Mouse (Mus musculus) spleen, postnatal 14 days (tissue): ENCODE measurements around the gene Jag1.

Source experiments
- DNase-seq, 2 experiments: peaks; one replicate each; pipeline ENCODE4 v3.0.0; 2021 to 2022; ENCODE audit warnings: low spot score in 2 of 2

Jag1 gene

GRCm38 (mm10) chr2:137101074-137101473, 15.4 kb downstream of the Jag1 start:
- DNase-seq = no peak

- DNase-seq = no peak
These were observed 17.2 kb downstream of the Jag1 start for GRCm38 (mm10) chr2:137099211-137099734.

- DNase-seq = no peak
These were observed 18.0 kb downstream of the Jag1 start for GRCm38 (mm10) chr2:137098269-137099035.

GRCm38 (mm10) chr2:137096981-137097460, 19.4 kb downstream of the Jag1 start:
- DNase-seq = no peak

- DNase-seq = no peak
These were observed 22.1 kb downstream of the Jag1 start for GRCm38 (mm10) chr2:137094301-137094700.

- no peak for DNase-seq
These were observed 23.2 kb downstream of the Jag1 start for GRCm38 (mm10) chr2:137093298-137093630.

- DNase-seq = no peak
These were observed 23.7 kb downstream of the Jag1 start for GRCm38 (mm10) chr2:137092523-137093297.

GRCm38 (mm10) chr2:137091766-137092522, 24.5 kb downstream of the Jag1 start:
- no peak for DNase-seq

- no peak for DNase-seq
These were observed 28.7 kb downstream of the Jag1 start for GRCm38 (mm10) chr2:137087705-137088104.

- DNase-seq = no peak
These were observed 29.6 kb downstream of the Jag1 start for GRCm38 (mm10) chr2:137086621-137087395.

GRCm38 (mm10) chr2:137085257-137085656, 31.2 kb downstream of the Jag1 start:
- no peak for DNase-seq

- no peak for DNase-seq
These were observed 33.4 kb downstream of the Jag1 start for GRCm38 (mm10) chr2:137082896-137083620.

- no peak for DNase-seq
These were observed 35.4 kb downstream of the Jag1 start for GRCm38 (mm10) chr2:137081001-137081400.

GRCm38 (mm10) chr2:137080468-137080867, 36.0 kb downstream of the Jag1 start:
- DNase-seq = no peak

GRCm38 (mm10) chr2:137079721-137080320, 36.6 kb downstream of the Jag1 start:
- no peak for DNase-seq

GRCm38 (mm10) chr2:137078771-137079170, 37.7 kb downstream of the Jag1 start:
- DNase-seq = no peak

- DNase-seq = no peak
These were observed 42.2 kb downstream of the Jag1 start for GRCm38 (mm10) chr2:137074313-137074620.

GRCm38 (mm10) chr2:137073473-137074312, 42.8 kb downstream of the Jag1 start:
- DNase-seq = no peak

GRCm38 (mm10) chr2:137067479-137068110, 48.8 kb downstream of the Jag1 start:
- DNase-seq = no peak
